Mouse (Mus musculus): ENCODE data around the gene Stambpl1.

Gene Stambpl1

GRCm38 (mm10) chr19:34192008-34192963 is at the start of gene Stambpl1:
Gene Stambpl1, plus strand, starts transcription at chr19:34192229.
- peak; percentile 49 for DNase-seq (ENCODE audit: low spot score)

- DNase-seq (ENCODE audit: low spot score) = no peak
Observed at GRCm38 (mm10) chr19:34148421-34148820, 43.6 kb upstream of the Stambpl1 start.

GRCm38 (mm10) chr19:34151909-34152308 is 40.1 kb upstream of the Stambpl1 start:
- DNase-seq (ENCODE audit: low spot score) = peak; percentile 5

GRCm38 (mm10) chr19:34153263-34154144 is 38.5 kb upstream of the Stambpl1 start:
- no peak for DNase-seq (ENCODE audit: low spot score)

GRCm38 (mm10) chr19:34162693-34163092 is 29.3 kb upstream of the Stambpl1 start:
- DNase-seq (ENCODE audit: low spot score) = no peak

GRCm38 (mm10) chr19:34165891-34166290 is 26.1 kb upstream of the Stambpl1 start, which contains the start of gene Ankrd22:
Gene Ankrd22, minus strand, starts transcription at chr19:34166053.
- DNase-seq (ENCODE audit: low spot score) = no peak

GRCm38 (mm10) chr19:34166386-34166785 is 25.6 kb upstream of the Stambpl1 start:
- no peak for DNase-seq (ENCODE audit: low spot score)

- DNase-seq (ENCODE audit: low spot score) = no peak
Observed at GRCm38 (mm10) chr19:34167896-34168661, 23.9 kb upstream of the Stambpl1 start.

- DNase-seq (ENCODE audit: low spot score) = no peak
Observed at GRCm38 (mm10) chr19:34169121-34169520, 22.9 kb upstream of the Stambpl1 start.

- no peak for DNase-seq (ENCODE audit: low spot score)
Observed at GRCm38 (mm10) chr19:34171167-34171566, 20.9 kb upstream of the Stambpl1 start.

GRCm38 (mm10) chr19:34174004-34174403 is 18.0 kb upstream of the Stambpl1 start:
- no peak for DNase-seq (ENCODE audit: low spot score)

GRCm38 (mm10) chr19:34179136-34179535 is 12.9 kb upstream of the Stambpl1 start:
- DNase-seq (ENCODE audit: low spot score) = no peak

GRCm38 (mm10) chr19:34180316-34180715 is 11.7 kb upstream of the Stambpl1 start:
- no peak for DNase-seq (ENCODE audit: low spot score)

GRCm38 (mm10) chr19:34181234-34181633 is 10.8 kb upstream of the Stambpl1 start:
- no peak for DNase-seq (ENCODE audit: low spot score)

GRCm38 (mm10) chr19:34182490-34182889 is 9.5 kb upstream of the Stambpl1 start:
- no peak for DNase-seq (ENCODE audit: low spot score)

GRCm38 (mm10) chr19:34186845-34187244 is 5.2 kb upstream of the Stambpl1 start:
- DNase-seq (ENCODE audit: low spot score) = no peak

- DNase-seq (ENCODE audit: low spot score) = no peak
Observed at GRCm38 (mm10) chr19:34191645-34192007, 403 bp upstream of the Stambpl1 start.

- DNase-seq (ENCODE audit: low spot score) = no peak
Observed at GRCm38 (mm10) chr19:34193149-34193548, 1.1 kb downstream of the Stambpl1 start.

GRCm38 (mm10) chr19:34193683-34194082 is 1.7 kb downstream of the Stambpl1 start:
- DNase-seq (ENCODE audit: low spot score) = no peak

GRCm38 (mm10) chr19:34194132-34194745 is 2.2 kb downstream of the Stambpl1 start:
- DNase-seq (ENCODE audit: low spot score) = no peak

GRCm38 (mm10) chr19:34195031-34195430 is 3.0 kb downstream of the Stambpl1 start:
- DNase-seq (ENCODE audit: low spot score) = no peak
